Comparison of ENCODE assay signal across 17 mouse cellular contexts in the genomic region with DNA sequence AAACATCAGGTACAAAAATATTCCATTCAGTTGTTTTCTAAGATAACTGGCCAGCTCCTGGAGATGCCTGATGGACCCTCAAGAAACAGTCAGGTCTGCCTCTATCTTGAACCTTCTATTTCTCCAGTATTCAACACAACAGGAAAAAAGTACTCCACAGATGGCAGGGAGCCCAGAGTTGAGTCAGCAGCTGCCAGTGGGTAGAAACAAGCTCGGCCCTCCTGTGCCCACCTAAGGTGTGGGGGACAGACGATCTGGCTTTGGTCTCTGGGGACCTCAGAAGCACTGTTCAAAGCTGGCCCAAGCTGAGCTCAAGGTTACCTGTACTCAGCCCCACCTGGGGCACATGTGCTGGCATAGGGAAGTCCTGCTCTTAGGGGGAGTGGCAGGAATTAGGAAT. TPM values are rescaled to one million over a fixed set of nuclear protein-coding genes. Genes with fewer than 3 reads are reported as not detected.
DNase-seq lines count a peak whose midpoint lies in the region; ATAC-seq lines count a peak whose summit lies in the region.
"Had no signal": no experiment of that assay in that cellular context is flagged by ENCODE, and none has a peak within 500 bp of the region (broad histone marks: within the 10 kb centered on the region; RNA-seq: fewer than 3 reads in every experiment).

No protein-coding gene starts in this region.

- no peak overlapping the region for H3K4me3 ChIP-seq in heart, embryonic 12.5 days
- H3K4me3 ChIP-seq in heart, embryonic 10.5 days, result no peak overlapping the region; the same call in 1 of the 2 replicates
- no peak overlapping the region for H3K4me3 ChIP-seq in liver, embryonic 13.5 days (replicated peaks)
- H3K4me3 ChIP-seq: limb, embryonic 10.5 days; megakaryocyte, embryonic 14.5 days had no signal

- H3K9me3 ChIP-seq in heart, embryonic 12.5 days (replicated peaks), result no peaks in the 10 kb centered on the region
- no peaks in the 10 kb centered on the region for H3K9me3 ChIP-seq in heart, embryonic 10.5 days
- H3K9me3 ChIP-seq in liver, embryonic 13.5 days (replicated peaks), result no peaks in the 10 kb centered on the region
- H3K9me3 ChIP-seq: limb, embryonic 10.5 days; megakaryocyte, embryonic 14.5 days had no signal

- H3K27me3 ChIP-seq in heart, embryonic 12.5 days (replicated peaks), result no peaks in the 10 kb centered on the region
- no peaks in the 10 kb centered on the region for H3K27me3 ChIP-seq in heart, embryonic 10.5 days (ENCODE audit: insufficient read depth, poor library complexity, severe bottlenecking)
- H3K27me3 ChIP-seq in liver, embryonic 13.5 days, result no peaks in the 10 kb centered on the region
- H3K27me3 ChIP-seq: CH12.LX; megakaryocyte, embryonic 14.5 days had no signal

- DNase-seq in heart, embryonic 10.5 days (ENCODE audit: low spot score), result no peak
- DNase-seq in liver, embryonic 13.5 days, result no peak
- DNase-seq in liver (no peak), MN1 (ENCODE audit: low spot score) (peak; percentile 77)
- peak; percentile 84 to 88 for DNase-seq in adrenal gland, postnatal 36 days
- no peak for DNase-seq in urinary bladder, postnatal 10 days (ENCODE audit: low spot score)
- DNase-seq in urinary bladder, adult 18-20 months (ENCODE audit: low spot score in 2 of 2), result no peak
- DNase-seq: cerebellum, adult 2 months; embryo, embryonic 11 days; forebrain, postnatal 0 days; heart, postnatal 14 days; thymus, adult 2 months had no signal

- 0 out of 2 replicates have a peak overlapping the region, but pooled peaks have one; percentile 34 for H3K27ac ChIP-seq in heart, embryonic 12.5 days (ENCODE audit: poor library complexity, severe bottlenecking)
- H3K27ac ChIP-seq in heart, embryonic 10.5 days, result no peak overlapping the region
- peak overlapping the region; percentile 99; the same call in 1 of the 2 replicates for H3K27ac ChIP-seq in liver, embryonic 13.5 days
- H3K27ac ChIP-seq: hindbrain, postnatal 0 days; limb, embryonic 10.5 days had no signal

- no peak overlapping the region for H3K9ac ChIP-seq in heart, embryonic 12.5 days
- H3K9ac ChIP-seq in liver, embryonic 13.5 days, result no peak overlapping the region
- H3K9ac ChIP-seq: forebrain, postnatal 0 days had no signal

- H3K36me3 ChIP-seq in heart, embryonic 12.5 days, result peaks cover 62% of the 10 kb centered on the region
- peaks cover 71% of the 10 kb centered on the region for H3K36me3 ChIP-seq in heart, embryonic 10.5 days
- H3K36me3 ChIP-seq in liver, embryonic 13.5 days, result peaks cover 58% of the 10 kb centered on the region

- peaks cover 24% of the 10 kb centered on the region for H3K4me1 ChIP-seq in heart, embryonic 12.5 days (replicated peaks)
- peaks cover 15% of the 10 kb centered on the region for H3K4me1 ChIP-seq in heart, embryonic 10.5 days
- H3K4me1 ChIP-seq in liver, embryonic 13.5 days (replicated peaks), result peaks cover 54% of the 10 kb centered on the region

- no peak for ATAC-seq in heart, embryonic 12.5 days (ENCODE audit: insufficient number of reproducible peaks, low FRiP score)
- ATAC-seq in liver, embryonic 13.5 days (ENCODE audit: low read depth), result no peak
- ATAC-seq: forebrain, postnatal 0 days; hindbrain, postnatal 0 days had no signal

- 62% methylated on average over 2 of the region's 2 CpGs for WGBS in heart, embryonic 12.5 days
- WGBS in heart, embryonic 10.5 days, result 71% methylated on average over 2 of the region's 2 CpGs
- WGBS in liver, embryonic 13.5 days (ENCODE audit: insufficient replicate concordance), result 66% methylated on average over 2 of the region's 2 CpGs

- no peak overlapping the region for H3K4me2 ChIP-seq in heart, embryonic 12.5 days
- no peak overlapping the region for H3K4me2 ChIP-seq in liver, embryonic 13.5 days

RNA-seq across cellular contexts. Expression of a gene that starts 2.8 kb away (rescaled TPM):
- polyA plus RNA-seq in heart, embryonic 12.5 days (2016; fragmentation: Nextera tagmentation; extraction: Ambion mirVana), result 779 and 792 TPM in 2 replicates
- polyA plus RNA-seq in heart, embryonic 10.5 days (2016; fragmentation: Nextera tagmentation; extraction: Ambion mirVana), result 751 and 801 TPM in 2 replicates
- 736 and 758 TPM in 2 replicates for polyA plus RNA-seq in liver, embryonic 13.5 days (2015; fragmentation: Nextera tagmentation; extraction: Ambion mirVana)
- total RNA-seq in adrenal gland, postnatal 36 days (2021), result 1,000 to 10,000 TPM; 1,515 to 1,560 TPM

RNA-seq across cellular contexts. Expression of a gene that starts 6.9 kb away (rescaled TPM):
- 115 TPM in 2 replicates for polyA plus RNA-seq in heart, embryonic 12.5 days (2016; fragmentation: Nextera tagmentation; extraction: Ambion mirVana)
- 127 and 128 TPM in 2 replicates for polyA plus RNA-seq in heart, embryonic 10.5 days (2016; fragmentation: Nextera tagmentation; extraction: Ambion mirVana)
- 81.2 and 82.3 TPM in 2 replicates for polyA plus RNA-seq in liver, embryonic 13.5 days (2015; fragmentation: Nextera tagmentation; extraction: Ambion mirVana)
- total RNA-seq in adrenal gland, postnatal 36 days (2021), result 100 to 1,000 TPM; 144 to 154 TPM

RNA-seq across cellular contexts. Expression of a gene that starts 14.1 kb away (rescaled TPM):
- 227 and 231 TPM in 2 replicates for polyA plus RNA-seq in heart, embryonic 12.5 days (2016; fragmentation: Nextera tagmentation; extraction: Ambion mirVana)
- polyA plus RNA-seq in heart, embryonic 10.5 days (2016; fragmentation: Nextera tagmentation; extraction: Ambion mirVana), result 295 and 310 TPM in 2 replicates
- 177 and 182 TPM in 2 replicates for polyA plus RNA-seq in liver, embryonic 13.5 days (2015; fragmentation: Nextera tagmentation; extraction: Ambion mirVana)
- 100 to 1,000 TPM; 265 to 329 TPM for total RNA-seq in adrenal gland, postnatal 36 days (2021)

RNA-seq across cellular contexts. Expression of a gene that starts 14.3 kb away (rescaled TPM):
- polyA plus RNA-seq in heart, embryonic 12.5 days (2016; fragmentation: Nextera tagmentation; extraction: Ambion mirVana), result 64.2 and 65.7 TPM in 2 replicates
- polyA plus RNA-seq in heart, embryonic 10.5 days (2016; fragmentation: Nextera tagmentation; extraction: Ambion mirVana), result 67.0 and 68.3 TPM in 2 replicates
- 36.2 TPM in 2 replicates for polyA plus RNA-seq in liver, embryonic 13.5 days (2015; fragmentation: Nextera tagmentation; extraction: Ambion mirVana)
- 10 to 100 TPM; 63.2 to 89.1 TPM for total RNA-seq in adrenal gland, postnatal 36 days (2021)

RNA-seq across cellular contexts. Expression of a gene that starts 20.5 kb away (rescaled TPM):
- 1.00 and 1.8 TPM in 2 replicates for polyA plus RNA-seq in heart, embryonic 12.5 days (2016; fragmentation: Nextera tagmentation; extraction: Ambion mirVana)
- polyA plus RNA-seq in heart, embryonic 10.5 days (2016; fragmentation: Nextera tagmentation; extraction: Ambion mirVana), result 1.8 and 3.2 TPM in 2 replicates
- 3.2 and 3.6 TPM in 2 replicates for polyA plus RNA-seq in liver, embryonic 13.5 days (2015; fragmentation: Nextera tagmentation; extraction: Ambion mirVana)
- total RNA-seq in adrenal gland, postnatal 36 days (2021), result under 1 TPM; 0.23 to 0.95 TPM

Comparison
In these comparisons a context has a peak if more than half of its experiments do, and no peak if none do; other contexts are left out.
1. DNase-seq: peak in MN1 (single experiment) and adrenal gland, postnatal 36 days (2 of 2); none in heart, embryonic 10.5 days (single experiment), liver, embryonic 13.5 days (single experiment), liver (single experiment), urinary bladder, postnatal 10 days (single experiment) and urinary bladder, adult 18-20 months (0 of 2).